ENCODE assay signal across 18 mouse cellular contexts in the genomic region with DNA sequence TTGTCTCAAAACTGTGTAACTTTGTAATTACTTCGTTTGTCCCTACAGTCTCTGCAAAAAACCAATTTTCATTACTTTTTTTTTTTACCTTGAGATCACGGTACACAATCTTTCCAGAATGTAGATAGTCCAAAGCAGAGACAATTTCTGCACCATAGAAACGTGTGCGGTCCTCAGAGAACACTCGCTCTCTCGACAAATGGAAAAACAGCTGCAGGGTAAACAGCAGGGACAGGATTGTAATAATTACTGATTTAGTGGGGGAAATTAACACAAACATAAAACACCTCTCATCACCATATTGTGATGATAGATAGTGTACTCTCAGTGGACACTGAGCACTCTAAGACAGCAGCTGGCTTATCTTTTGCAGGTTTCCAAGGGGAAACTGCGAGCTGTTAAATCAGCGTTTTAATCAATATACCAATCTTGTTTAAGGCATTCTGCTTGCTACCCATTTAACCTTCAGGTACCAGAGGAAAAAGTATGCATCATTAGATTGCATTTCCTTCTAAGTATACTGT.
"Had no signal": no experiment of that assay in that cellular context is flagged by ENCODE, and none has a peak within 500 bp of the region (broad histone marks: within the 10 kb centered on the region; RNA-seq: fewer than 3 reads in every experiment).

No protein-coding gene starts in this region.

- H3K36me3 ChIP-seq: liver, embryonic 13.5 days; liver, embryonic 15.5 days; lung, embryonic 15.5 days; stomach, embryonic 15.5 days had no signal

- H3K9ac ChIP-seq: liver, embryonic 13.5 days; liver, embryonic 15.5 days; liver, postnatal 0 days; lung, embryonic 15.5 days; stomach, embryonic 15.5 days had no signal

- H3K27me3 ChIP-seq: liver, embryonic 13.5 days; liver, embryonic 15.5 days; lung, embryonic 15.5 days; megakaryocyte, embryonic 14.5 days; stomach, embryonic 15.5 days had no signal

- DNase-seq: liver, embryonic 13.5 days; liver, postnatal 0 days; lung, adult 2 months; lung, postnatal 14 days; lung, postnatal 36 days; right cerebral cortex, postnatal 14 days; thymus, adult 2 months; thymus, postnatal 25 days; thymus, postnatal 4 days had no signal

- H3K4me3 ChIP-seq: liver, embryonic 13.5 days; liver, embryonic 15.5 days; lung, embryonic 15.5 days; megakaryocyte, embryonic 14.5 days; stomach, embryonic 15.5 days had no signal

- H3K27ac ChIP-seq: liver, embryonic 13.5 days; liver, embryonic 15.5 days; lung, embryonic 15.5 days; macrophage; stomach, embryonic 15.5 days; stomach, postnatal 0 days had no signal

- H3K4me2 ChIP-seq: liver, embryonic 13.5 days; liver, embryonic 15.5 days; lung, embryonic 15.5 days; midbrain, embryonic 11.5 days; stomach, embryonic 15.5 days had no signal

- H3K4me1 ChIP-seq: liver, embryonic 13.5 days; liver, embryonic 15.5 days; lung, embryonic 15.5 days; stomach, embryonic 15.5 days had no signal

- H3K9me3 ChIP-seq: liver, embryonic 13.5 days; liver, embryonic 15.5 days; lung, embryonic 15.5 days; megakaryocyte, embryonic 14.5 days; stomach, embryonic 15.5 days had no signal

- ATAC-seq: liver, postnatal 0 days; lung, postnatal 0 days; midbrain, embryonic 16.5 days had no signal
